Mouse (Mus musculus): ENCODE data around the gene Asrgl1.
A peak's percentile ranks its signal among the peaks of the same experiment; 100 is the strongest.
"Not testable (repeated sequence)": the region's sequence is repeated elsewhere in the genome, so short reads cannot be mapped to it uniquely, and the experiment has no call there.

Asrgl1 gene

DNA sequence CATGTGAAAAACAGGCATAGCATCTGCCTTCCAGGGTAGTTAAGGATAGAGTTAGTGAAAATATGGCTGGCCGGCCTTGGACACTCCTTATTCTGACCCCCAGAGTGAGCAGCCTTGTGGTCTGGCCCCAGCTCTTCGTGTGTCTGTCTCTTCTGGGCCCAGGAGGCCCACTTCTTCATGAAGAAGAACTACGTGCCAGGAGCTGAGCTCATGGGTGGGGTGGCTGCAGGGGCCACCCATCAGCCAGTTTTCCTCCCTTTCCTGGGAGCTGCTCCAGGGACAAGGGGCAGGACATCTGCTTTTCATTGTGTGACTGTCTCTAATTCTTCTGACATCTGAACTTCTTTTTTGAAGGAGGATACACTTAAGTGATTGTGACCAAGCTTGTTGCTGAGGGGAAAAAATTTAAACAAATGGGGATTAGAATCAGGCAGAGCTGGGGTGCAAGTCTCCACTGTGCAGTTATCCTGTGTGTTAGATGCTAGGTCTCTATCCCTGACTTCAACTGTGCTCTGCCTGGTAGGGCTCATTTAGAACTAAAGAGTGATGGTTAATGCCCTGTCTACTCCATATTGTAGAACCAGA is 30.2 kb downstream of the Asrgl1 start:
- DNase-seq (ENCODE audit: low spot score) = peak; percentile 48

DNA sequence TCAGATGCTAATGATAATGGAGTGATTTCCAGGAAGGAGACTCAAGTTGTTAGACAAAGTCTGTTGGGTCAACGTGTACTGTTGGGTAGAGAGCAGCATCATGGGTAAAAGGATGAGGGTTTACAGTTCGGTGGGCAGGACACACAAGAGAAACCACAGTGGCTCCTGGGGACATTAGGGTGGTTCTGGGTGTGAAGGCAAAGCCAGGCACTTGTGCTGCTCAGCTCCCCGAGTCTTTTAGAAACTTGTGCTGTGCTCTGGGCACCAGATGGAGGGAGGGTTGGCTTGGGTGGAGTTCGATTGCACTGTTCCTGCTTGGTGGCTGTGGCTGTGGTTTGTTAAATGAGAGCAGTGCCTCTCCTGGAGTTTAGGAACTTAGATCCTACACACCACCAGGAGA is 31.4 kb downstream of the Asrgl1 start:
- DNase-seq (ENCODE audit: low spot score) = no peak

DNA sequence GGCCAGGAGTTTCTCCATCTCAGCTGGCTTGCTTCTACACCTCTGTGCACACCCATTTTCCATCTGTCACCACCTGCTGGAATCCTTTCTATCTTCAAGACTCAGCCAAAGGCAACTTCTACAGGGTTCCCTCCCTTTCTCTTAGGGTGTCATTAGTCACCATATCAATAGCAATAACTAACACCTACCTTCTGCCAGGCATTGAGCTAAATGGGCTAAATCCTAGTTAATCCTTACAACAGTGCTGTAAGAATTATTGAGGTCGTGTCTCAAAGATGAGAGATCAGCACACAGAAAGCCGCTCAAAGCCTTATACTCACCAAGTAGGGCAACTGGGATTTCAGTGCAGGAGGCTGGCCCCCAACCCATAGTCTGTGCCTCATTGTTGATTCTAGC is 34.4 kb downstream of the Asrgl1 start:
- no peak for DNase-seq (ENCODE audit: low spot score)

DNA sequence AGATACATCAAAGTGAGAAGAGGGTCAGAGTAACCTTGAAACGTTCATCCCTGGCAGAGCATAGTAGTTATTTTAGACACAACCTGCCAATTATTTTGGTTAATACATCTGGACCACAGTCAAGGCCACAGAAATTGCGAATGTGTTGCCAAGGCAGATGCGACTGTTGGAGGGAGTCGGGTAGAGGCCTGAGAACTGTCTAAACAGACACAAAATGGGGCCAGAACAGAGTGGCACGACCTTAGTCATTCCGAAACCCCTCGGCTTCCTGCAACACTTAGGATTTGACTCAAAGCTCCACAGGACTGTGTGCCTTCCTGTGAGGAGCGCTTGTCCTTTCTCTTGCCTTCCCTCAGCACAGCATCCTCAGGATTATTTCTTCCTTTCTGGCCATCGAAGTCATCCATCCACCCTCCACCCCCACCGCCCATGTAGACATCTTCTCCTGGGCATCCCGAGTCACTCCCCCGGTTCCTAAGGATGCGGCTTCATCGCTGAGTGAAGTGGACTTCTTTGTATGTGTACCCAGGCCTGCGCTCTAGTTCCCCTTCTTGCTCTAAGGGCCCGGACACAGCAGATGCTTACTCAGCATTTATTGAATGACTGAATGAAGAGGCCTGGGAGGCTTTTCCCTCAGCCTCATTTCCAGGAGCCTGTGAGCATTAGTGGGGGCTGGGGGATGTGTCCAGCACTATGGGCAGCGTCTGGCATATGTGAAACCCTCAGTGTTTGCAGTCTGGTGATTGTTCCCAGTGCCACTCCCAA is 35.0 kb downstream of the Asrgl1 start:
- DNase-seq (ENCODE audit: low spot score) = no peak

DNA sequence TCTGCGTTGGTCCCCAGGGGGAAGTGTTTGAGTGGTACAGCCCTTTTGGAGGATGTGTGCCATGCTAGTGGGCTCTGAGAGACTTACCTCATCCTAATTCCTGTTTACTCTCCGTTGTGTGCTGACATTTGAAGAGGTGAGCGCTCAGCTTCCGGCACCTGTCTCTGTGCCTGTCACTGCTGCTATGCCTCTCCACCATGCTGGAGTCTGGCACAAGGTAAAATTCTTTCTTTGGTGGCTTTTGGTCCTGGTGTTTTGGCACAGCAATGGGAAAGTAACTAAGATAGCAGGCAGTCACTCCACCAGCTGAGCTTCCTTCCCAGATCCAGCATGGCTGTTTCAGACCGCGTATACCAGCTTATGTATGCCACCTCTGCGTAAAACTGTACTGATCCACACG is 35.7 kb downstream of the Asrgl1 start:
- DNase-seq (ENCODE audit: low spot score) = no peak

DNA sequence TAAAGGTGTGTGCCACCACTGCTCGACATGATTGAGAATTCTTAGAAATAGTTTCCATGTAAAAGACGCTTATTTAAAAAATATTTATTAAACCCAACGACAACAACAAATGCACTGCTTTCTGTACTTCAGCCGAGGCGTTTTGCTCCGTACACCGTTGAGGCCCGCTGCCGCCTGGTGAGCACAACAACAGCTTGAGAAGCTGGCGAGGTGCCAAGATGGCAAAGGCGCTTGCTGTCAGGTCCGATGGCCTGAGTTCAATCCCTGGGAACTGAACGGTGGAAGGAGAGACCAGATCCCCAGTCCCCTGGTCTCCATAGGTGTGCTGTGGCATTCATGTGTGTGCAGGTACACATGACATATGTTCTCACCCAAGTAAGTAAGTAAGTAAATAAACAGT is 38.0 kb downstream of the Asrgl1 start:
- DNase-seq (ENCODE audit: low spot score) = no peak

DNA sequence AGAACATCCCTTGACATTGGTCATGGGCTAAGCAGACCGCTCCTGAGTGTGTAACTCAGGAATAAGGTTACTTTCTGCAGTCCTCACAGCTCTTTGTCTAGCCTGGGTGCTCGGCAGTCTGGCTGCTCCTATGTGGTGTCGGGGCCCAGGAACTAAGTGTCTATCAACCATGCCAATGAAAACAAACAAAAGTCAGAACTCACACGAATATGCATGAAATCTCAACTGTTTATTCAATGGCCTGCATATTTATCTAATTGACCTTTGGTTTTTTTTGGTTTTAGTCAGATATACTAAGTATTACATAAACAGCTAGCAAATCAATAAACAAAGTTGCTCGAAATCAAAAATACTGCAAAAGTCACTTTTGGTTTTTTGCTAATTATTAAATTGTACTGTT is 40.3 kb downstream of the Asrgl1 start:
- DNase-seq (ENCODE audit: low spot score) = no peak

DNA sequence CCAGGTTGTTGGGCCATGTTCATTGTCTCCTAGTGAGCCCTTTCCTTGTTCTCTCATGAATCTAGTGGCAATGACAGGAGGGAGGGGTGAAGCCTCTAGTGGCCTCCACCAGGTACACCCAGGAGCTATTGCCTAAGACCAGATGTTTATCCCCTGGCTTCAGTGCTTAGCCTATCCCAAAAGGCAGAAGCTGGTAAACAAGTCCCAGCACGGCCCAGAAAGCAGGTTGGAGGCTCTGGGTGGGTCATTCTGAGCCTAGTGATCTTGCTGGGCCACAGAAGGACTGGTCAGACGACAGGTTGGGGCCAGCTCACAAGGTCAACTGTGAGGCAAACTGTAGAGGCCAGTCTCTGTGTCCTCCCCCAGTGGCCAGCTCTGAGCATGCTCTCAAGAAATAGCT is 44.7 kb downstream of the Asrgl1 start:
- no peak for DNase-seq (ENCODE audit: low spot score)

DNA sequence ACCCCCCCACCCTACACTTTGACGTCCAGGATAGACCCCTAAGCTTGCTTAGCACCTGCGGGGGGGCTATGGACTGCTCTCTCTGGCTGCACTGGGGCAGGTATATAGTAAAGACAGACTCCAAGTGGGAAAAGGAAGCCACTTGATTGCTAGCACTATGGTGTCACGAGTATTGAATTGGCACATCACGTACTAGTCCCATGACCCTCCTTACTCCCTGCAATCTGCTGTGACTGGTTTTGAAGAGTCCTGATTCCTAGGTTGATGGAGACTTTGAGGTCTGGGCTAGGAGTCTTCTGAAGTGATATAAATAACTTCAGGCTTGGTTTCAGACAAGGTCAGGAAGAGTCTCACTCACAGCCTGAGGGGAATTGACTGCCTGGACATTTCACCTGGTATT is 45.2 kb downstream of the Asrgl1 start:
- DNase-seq (ENCODE audit: low spot score) = no peak

DNA sequence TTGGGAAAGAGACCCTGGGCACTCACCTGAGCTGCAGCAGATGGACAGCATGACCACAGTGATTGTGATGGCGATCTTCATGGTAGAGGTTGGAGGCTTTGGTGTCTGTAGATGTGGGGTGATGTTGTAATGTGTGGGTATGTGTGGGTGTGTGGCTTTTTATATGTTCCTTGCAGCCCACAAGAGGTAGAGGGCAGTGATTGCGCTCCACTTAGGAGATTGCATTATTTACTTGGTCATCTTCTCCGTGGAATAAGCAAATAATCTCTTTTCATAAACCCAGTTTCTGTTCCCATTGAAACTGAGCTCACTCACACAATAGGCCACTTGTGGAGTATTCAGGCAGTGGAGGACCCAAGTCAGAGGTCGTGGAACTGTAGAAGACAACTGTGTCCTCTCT is 47.6 kb downstream of the Asrgl1 start, which contains the start of gene Scgb1a1:
Gene Scgb1a1, minus strand, starts transcription at position 138 of the 400 bp plus-strand sequence.
- no peak for DNase-seq (ENCODE audit: low spot score)

DNA sequence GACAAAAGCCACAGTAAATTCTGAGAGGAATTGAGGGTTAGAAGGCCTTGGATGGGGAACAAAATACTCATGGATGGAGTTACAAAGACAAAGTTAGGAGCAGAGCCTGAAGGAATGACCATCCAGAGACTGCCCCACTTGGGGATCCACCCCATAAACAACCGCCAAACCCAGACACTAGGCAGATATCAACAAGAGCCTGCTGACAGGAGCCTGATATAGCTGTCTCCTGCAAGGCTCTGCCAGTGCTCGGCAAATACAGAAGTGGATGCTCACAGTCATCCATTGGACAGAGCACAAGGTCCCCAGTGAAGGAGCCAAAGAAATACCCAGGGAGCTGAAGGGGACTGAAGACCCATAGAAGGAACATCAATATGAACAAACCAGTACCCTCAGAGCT is 51.5 kb downstream of the Asrgl1 start:
- not testable (repeated sequence) for DNase-seq (ENCODE audit: low spot score)

DNA sequence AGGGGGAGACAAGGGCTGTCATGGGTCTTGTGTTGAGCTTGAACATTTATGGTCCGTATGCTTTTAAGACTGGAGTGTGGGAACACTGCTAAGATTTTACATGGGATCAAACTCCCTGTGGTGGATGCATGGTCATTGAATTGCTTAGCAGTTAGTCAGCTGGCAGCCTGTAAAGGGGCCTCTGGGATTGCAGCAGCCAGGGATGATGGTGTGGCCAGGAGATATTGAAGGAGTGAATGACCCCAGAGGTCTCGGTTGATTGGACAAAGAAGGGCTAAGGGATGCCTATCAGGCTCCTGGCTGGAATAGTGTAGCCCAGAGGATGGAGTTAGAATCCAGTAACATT is 52.5 kb downstream of the Asrgl1 start:
- DNase-seq (ENCODE audit: low spot score) = no peak

DNA sequence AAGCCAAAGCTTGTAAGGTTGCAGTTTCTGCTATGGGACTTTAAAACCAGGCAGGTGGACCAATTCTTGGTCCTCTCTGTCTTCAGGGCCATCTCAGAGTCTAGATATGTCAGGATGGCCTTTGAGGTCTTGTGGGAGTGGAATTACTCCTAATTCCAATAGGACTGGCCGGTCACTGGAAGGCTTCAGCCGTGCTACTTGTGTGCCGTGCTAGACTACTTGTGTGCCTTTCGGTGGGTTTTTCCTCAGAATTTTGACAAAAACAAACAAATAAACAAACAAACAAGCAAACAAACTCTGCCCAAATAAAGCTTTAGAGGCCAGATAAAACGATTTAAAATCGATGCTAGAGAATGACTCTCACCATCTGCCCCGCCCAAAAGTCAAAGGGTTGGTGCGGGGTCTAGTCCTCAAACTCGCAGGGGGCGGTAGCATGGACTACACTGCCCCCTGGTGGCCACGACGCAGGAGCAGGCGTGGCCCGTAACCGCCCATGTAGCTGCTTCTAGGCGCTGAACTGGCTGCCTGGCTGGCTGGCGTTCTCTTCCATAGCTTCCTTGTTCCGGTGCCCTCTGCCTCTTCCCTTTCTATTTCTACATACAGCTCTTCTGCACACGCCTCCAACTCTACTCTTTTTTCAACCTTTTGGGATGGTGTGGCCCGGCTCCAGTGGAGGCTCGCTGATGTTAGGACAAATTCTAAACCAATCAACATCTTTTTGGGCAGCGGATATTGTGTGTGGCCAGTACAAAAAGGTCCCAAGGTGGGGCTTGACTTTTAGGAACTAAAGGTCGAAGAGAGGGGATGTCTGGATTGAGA is 53.0 kb downstream of the Asrgl1 start:
- peak; percentile 84 for DNase-seq (ENCODE audit: low spot score)

DNA sequence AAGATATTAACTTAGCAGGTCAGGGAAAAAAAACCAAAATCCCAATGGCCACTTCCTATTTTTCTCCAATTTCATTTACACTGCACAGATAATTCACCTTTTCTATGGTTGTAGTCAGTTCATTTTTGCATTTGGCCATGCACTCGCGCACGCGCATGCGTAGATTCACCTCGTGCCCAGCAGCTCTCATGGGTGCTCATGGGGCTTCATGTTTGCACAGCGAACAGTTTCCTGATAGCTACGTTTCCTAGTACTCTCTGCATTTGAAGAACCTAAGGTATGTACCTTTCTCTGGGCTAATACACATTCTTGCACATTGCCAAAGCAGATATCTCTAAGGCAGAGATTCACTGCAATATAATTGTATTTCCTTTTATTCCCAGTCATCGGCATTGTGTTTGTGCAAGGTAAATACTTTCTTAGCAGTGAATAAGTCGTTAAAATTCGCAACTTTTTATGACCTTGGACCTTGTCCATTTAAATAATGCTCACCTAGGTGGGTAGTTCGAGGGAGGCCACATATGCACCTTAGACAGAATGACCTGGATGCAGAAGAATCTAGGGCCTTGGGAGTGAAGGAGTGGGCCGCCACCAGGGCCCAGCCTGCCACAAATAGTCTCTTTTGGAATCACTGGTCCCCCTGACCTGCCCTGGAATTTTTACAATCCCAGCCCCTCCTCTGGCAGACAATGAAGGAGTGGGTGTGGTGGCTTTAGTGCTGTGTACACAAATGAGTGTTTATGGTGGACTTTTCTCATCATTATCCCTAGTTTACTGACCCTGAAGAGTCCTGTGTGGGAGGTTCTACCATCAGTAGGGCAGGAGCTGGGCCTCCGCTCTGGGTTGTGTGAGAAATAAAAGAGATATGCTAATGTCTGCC is 53.9 kb downstream of the Asrgl1 start:
- no peak for DNase-seq (ENCODE audit: low spot score)

DNA sequence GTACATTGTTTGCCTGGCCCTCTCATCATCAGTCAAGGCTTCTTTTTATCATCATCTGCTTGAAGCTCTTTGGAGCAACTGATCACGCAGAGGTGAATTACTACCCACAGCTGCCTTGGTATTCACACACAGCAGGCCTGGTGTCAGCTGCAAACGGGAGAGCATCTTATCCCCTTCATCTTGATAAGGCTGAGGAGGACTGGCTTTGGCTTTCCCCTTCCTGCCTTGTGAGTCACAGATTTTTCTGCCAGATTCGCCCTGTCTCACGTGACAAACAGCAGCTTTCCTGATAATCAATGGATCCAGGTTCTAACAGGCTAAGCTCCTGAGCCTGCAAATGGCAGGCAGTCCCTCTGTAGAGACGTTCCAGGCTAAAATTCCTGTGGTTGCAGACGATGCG is 55.5 kb downstream of the Asrgl1 start:
- DNase-seq (ENCODE audit: low spot score) = peak; percentile 56

DNA sequence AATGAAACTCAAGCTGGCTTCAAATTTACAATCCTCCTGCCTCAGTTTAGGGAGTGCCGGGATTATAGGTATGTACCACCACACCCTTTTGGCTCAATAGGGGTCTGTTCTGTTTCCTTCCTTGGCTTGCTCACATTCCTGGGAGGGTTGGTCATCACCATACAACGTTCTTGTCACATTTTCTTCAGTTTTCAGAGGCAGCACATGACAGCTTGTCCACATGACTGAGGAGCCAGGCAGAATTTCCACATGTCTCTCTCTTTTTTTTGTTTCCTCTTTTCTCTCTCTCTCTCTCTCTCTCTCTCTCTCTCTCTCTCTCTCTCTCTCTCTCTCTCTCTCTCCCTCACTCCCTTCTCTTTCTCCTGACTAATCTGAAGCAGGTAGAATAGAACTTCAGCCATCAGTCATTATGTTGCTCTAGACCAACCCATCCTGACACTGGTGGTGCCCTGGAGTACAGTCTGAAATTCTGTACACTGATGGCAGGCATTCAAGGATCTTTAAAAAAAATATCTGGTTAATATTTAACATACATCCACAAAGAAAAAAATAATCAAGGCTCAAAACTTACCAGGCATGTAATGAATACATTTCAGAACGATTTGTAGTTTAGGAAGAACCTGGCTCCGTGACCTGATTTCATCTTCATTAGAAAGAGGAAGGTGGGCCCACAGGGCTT is 58.3 kb downstream of the Asrgl1 start:
- DNase-seq (ENCODE audit: low spot score) = no peak

DNA sequence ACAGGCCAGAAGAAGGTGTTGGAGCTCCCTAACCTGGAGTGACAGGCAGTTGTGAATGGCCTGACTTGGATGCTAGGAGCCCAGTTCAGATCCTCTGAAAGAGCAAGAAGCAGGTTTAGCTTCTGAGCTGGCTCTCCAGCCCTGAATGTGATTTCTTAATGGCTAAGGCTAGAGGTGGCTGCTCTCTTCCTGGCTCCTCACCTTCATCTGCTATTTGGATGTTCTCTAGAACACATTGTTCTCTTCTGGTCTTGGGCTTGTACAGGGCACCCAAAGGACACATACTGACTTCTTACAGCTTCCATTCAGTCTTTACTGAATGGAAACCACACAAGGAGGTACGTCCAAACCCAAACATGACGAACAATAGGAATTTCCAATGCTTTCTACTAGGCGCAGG is 59.4 kb downstream of the Asrgl1 start:
- DNase-seq (ENCODE audit: low spot score) = no peak

DNA sequence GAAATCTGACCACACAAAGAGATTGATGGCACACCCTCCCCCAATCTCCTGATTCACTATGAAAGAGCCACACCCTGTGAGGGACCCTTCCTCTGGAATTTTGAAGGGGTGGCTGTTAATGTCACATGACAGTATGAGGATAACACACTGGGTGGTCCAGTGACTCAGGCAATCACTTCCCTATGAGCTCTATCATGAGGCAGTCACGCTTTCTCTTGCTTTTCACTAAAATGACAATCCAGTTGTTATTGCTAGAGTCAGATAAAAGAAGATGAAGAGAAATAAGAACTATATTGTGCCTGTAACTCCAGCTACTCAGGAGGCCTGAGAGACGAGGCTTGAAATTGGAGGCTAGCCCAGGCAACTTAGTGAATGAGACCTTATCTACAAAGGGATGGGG is 59.9 kb downstream of the Asrgl1 start:
- no peak for DNase-seq (ENCODE audit: low spot score)

DNA sequence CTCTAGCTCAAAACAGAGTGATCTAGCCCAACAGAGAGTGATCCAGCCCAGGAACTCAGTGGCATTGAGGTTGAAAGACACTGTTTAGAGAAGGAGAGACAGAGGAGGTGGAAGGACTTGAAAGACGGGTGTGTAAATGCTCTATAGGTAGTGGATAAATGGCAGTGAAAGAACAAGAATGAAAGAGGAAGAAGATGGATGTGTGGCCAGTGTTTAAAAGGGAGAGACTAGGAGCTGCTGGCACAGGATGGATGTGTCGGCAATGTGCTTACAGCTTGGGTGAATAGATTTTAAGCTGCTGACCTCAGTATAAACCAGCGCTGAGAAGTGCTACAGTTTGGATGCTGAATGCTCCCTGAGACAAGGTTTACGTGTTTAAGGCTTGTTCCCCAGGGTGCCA is 61.0 kb downstream of the Asrgl1 start:
- DNase-seq (ENCODE audit: low spot score) = no peak

DNA sequence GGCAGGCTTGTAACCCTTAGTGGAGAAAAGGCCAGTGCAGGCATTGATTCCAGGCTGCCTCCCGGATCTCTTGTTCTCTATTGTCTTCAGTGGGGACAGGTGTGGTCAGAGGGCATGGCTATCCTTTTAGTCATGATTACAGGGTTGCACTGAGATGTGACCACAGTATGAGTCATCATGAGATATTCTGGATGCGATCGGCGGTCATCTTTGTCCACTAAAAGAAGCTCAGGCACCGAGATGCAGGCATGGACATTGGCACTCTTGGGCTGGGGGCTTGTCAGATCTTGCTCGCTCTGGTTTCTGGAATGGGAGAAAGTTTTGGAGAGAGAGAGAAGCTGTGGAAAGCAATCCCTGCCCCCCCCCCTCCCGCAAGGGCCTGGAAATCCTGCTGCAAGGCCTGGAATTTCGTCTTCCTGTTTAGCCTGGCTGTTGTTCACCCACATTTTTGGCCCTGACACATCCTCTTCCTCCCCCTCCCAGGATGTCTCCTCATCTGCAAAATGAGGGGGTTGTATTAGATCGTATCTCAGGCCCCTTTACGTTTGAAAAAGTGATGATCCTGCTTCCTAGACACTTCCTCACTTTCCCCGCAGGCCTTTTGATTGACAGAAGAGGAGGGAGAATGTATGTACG is 61.5 kb downstream of the Asrgl1 start:
- peak; percentile 55 for DNase-seq (ENCODE audit: low spot score)

DNA sequence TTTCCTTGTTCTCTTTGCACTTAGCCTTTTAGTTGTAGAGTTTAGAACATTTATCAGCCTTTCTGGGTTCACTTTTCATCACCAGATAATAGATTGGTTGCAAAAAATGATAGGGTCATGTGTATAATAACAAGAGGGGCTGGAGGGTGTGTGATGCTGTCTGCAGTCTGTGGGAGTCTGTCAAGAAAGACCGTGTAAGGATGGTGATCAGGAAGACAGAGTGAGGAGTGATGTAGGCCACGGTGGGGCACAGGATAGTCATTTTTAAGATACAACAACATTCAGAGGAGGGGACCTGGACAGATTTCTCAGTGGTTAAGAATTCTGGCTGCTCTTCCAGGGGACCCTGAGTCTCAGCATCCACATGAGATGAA is 63.3 kb downstream of the Asrgl1 start:
- DNase-seq (ENCODE audit: low spot score) = no peak
